Mouse (Mus musculus) frontal cortex, adult (tissue): Measurements from ENCODE around the gene Slc31a1.

ENCODE experiments used
- ATAC-seq: cut with Nextera tagmentation; 2 replicates; pipeline ENCODE4 v1.9.2; 2017; ENCODE audit warnings: mild to moderate bottlenecking, moderate library complexity, mixed read lengths; ENCODE audit not compliant: low TSS enrichment

The Slc31a1 gene

GRCm38 (mm10) chr4:62407730-62408582, 47.4 kb downstream of the Slc31a1 start:
- peak; percentile 56 for ATAC-seq

- ATAC-seq, result peak; percentile 99
These were observed 48.2 kb downstream of the Slc31a1 start, which contains the start of the genes Cdc26 and Prpf4 for GRCm38 (mm10) chr4:62408601-62409282. Cdc26 (minus strand) TSS chr4:62408642. Prpf4 (plus strand) TSS chr4:62408797.

GRCm38 (mm10) chr4:62409615-62410014, 49.1 kb downstream of the Slc31a1 start:
- no peak for ATAC-seq

DNA sequence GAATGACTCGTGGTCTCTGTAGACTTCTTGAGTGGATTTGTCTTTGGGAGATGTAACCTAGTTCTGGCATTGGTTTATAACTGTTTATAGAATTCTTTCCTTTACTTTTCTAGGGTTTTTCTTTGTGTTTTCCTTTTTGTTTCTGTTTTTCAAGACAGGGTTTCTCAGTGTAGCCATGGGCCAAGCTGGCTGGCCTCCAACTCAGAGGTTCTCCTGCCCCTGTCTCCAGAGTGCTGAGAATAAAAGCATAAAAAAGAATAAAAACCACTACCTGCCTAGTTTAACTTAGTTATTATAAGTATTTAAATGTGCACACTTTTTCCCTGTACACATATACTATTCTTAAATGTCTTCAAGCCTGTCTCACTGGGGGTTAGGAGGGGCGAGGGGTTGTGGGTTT, 49.8 kb downstream of the Slc31a1 start:
- ATAC-seq, result no peak

DNA sequence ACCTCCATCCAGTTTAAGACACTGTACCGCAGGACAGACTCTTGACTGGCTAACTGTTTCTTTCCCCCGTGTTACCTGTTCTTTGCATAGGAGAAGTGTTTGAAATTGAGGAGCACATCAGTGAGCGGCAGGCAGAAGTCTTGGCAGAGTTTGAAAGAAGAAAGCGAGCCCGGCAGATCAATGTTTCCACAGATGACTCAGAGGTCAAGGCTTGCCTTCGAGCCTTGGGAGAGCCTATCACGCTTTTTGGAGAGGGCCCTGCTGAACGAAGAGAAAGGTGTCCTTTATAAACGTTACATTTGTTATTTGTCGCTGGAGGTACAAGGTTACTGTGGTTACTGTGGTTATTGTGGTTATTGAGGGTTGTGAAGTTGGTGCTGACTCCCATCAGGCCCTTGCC, 51.1 kb downstream of the Slc31a1 start:
- ATAC-seq, result no peak

GRCm38 (mm10) chr4:62418448-62418847, 57.9 kb downstream of the Slc31a1 start:
- peak; percentile 27; the same call in 1 of the 2 replicates for ATAC-seq

- no peak for ATAC-seq
These were observed 58.6 kb downstream of the Slc31a1 start for GRCm38 (mm10) chr4:62419091-62419490.

- no peak for ATAC-seq
These were observed 65.4 kb downstream of the Slc31a1 start for GRCm38 (mm10) chr4:62425891-62426290.

GRCm38 (mm10) chr4:62427978-62428758, 67.6 kb downstream of the Slc31a1 start:
- no peak for ATAC-seq

DNA sequence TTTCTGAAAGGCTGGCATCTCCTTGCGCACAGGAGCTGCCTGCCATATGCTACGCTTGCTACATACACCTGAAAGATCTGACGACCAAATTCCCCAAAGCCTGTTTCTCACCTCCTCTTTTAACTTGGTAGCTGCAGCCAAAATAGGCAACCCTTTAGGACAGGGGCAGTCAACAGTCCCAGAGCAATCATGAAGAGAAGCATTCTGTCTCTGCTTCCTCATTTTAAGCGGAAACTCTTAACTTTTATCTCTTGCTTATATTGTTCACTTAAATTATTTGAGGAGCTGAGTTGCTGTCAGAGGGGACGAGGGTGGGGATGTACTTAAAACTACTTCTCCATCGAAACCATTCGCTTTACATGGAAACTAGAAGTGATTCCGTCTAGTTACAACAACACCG, 69.1 kb downstream of the Slc31a1 start:
- ATAC-seq, result no peak

DNA sequence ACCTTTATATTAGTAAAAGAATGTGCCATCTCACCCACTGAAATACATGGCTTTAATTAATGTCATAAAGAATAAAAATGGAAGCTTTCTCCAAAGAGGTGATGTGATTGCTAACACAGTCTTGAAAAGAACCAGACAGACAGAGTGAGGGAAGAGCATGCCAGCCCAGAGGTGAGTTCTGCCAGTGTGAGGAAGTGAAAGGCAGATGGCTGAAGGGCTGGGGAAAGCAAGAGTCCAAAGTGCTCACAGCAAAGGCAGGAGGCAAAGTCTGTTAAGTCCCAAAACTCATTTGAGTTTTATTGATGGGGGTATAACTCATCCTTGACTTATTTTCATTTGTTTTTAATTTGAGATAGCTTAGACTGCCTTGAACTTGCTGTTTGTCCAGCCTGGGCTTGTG, 70.2 kb downstream of the Slc31a1 start:
- ATAC-seq, result no peak

DNA sequence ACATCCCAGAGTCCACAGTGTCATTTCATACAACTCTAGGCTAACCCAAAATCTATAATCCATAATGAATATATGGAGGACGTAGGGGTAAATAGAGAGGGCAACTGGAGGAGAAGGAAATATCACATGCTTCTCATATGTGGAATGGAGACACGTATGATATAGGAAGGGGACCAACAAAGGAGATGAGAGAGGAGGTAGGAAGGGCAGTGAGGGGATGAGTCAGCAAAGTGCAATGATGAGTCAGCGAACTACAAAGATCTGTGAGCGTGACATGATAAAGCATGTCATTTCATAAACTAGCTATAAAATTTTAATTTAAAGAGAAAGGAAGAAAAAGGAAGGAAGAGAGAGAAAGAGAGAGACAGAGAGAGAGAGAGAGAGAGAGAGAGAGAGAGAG, 71.0 kb downstream of the Slc31a1 start:
- ATAC-seq, result no peak

DNA sequence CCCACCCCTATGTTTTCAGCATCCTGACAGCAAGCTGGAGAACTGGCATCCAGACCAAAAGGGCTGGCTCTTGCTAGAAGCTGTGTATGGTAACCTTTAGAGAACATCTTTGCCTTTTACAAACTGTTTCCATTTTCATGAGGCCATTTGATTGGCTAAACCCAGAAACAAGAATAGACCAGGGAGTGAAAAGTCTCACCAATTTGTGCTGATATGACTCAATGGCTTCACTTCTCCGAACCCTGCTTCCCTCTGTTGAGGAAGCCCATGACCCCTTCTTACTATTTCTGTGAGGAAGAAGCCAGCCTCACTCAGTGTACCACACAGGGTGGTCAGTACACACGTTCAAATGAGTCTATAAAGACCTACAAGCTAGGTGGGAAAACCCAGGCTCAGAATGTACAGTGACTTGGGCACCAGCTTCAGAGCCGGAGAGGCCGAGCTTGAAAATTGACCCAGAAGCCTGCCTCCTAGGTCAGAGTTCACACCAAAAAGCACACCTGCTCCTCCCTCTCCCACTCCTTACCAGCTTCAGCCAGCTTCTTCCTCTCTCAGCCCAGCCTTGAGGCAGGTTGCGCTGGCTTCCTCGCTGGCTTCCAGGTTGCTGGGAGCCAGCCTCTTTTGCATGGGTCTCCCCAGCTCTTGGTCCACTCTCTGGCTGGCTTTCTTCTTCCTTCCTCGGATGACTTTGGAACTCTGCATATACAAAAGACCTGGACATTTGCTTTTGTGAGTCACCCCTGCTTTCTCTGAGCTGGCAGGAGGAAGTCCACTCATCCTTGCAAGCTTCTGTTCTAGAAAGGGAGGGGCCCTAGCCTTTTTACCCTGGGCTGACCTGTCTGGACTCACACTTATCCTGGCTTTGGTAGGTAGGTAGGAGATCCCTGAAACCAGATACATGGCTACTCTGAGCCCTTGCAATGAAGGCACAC, 73.7 kb downstream of the Slc31a1 start:
- ATAC-seq, result no peak

DNA sequence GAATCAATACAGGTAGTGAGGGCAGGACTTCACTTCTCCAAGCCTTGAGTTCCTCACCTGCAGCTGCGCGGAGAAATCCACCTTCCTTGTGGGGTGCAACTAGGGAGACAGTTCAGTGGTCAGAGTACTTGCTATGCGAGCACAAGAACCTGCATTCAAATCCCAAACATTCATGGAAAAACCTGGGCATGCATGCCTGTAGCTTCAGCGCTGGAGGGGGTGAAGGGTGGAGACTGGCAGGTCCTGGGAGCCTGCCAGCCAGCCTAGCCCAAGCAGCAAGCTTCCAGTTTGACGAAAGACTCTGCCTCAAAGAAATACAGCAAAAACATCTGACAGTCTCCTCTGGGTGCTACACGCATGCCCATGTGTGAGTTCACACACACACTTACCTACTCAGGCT, 74.6 kb downstream of the Slc31a1 start, which contains the start of gene Rnf183:
TSS of gene Rnf183 (minus strand) at position 172 of the 400 bp plus-strand sequence.
- no peak for ATAC-seq

DNA sequence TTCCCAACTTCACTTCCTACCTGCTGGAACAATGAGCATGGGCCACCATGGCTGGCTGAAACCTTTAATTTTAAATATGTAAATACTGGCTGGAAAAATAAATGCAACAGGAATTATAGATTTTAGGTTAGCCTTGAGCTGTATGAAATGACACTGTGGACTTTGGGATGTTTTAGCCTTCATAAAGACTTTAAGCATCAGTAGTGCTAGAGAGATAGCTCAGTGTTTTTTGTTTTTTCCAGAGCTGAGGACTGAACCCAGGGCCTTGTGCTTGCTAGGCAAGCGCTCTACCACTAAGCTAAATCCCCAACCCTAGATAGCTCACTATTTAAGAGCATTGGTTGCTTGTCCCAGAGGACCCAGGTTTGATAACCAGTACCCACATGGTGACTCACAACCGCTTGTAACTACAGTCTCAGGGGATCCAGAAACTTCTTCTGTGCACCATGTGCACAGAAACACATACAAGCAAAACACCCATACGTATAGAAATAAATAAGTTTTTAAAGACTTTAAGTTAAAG, 76.8 kb downstream of the Slc31a1 start:
- ATAC-seq, result no peak

- no peak for ATAC-seq
These were observed 77.3 kb downstream of the Slc31a1 start for GRCm38 (mm10) chr4:62437871-62438270.

GRCm38 (mm10) chr4:62439793-62440192, 79.3 kb downstream of the Slc31a1 start:
- no peak for ATAC-seq

DNA sequence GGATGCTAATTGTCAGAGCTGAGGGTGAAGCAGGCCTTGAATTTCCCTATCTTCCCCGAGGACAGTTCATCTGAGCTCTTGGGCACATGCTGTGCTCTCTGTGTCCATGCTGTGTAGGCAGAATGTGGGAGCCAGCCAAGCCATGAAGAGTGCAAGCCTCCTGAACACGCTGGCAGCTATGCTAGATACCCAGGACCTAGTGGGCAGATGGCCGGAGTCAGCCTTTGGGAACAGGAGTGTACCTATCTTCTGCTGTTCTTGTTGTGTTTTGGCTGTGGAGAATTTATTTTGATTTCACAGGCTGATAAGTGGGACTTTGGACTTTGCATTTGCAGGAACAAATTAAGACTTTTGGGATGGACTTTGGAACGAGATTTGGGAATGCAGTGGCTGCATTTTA, 80.0 kb downstream of the Slc31a1 start:
- ATAC-seq, result no peak

GRCm38 (mm10) chr4:62440986-62441385, 80.5 kb downstream of the Slc31a1 start:
- ATAC-seq, result no peak
